Mouse (Mus musculus): ENCODE measurements at regions not wholly inside any gene's neighbourhood (a gene's known extent, or its start where the extent isn't known, plus 50 kb on each side); places are given as distances from the start of the nearest gene placed in this dataset.

DNA sequence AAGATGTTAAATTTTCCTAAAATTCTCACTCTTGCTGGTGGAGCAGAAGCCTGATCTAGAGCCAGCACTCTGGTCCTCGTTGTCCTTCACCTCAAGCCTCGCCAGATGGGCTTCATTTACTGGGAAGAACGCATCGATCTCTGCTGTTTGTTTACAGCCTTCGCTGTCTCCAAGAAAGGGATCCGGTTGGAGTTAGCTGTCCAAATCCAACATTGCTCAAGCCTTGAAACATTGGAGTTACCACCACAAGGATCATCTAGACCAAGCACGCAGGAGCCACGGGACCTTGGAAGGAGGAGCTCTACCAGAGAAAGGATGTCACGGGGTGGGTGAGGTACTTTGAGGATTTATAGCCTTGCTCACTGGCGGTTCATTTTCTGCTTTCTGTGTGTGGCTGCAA is 788.2 kb downstream of the Fat4 start:
- Histone ChIP-seq H3K9ac (ENCODE audit: low read depth, poor library complexity, severe bottlenecking) (no peak overlapping the region), H3K4me3 (ENCODE audit: low read depth, low read length) (no peak overlapping the region), H3K9me3 (replicated peaks; ENCODE audit: control insufficient read depth, insufficient read depth, low read length, poor library complexity, severe bottlenecking) (no peaks in the 10 kb centered on the region), H3K27ac (ENCODE audit: insufficient read depth, low read length) (no peak overlapping the region), H3K27me3 (ENCODE audit: control insufficient read depth, insufficient read depth, low read length, poor library complexity, severe bottlenecking) (no peaks in the 10 kb centered on the region), H3K36me3 (ENCODE audit: control insufficient read depth, insufficient read depth, low read length, poor library complexity, severe bottlenecking) (no peaks in the 10 kb centered on the region), H3K4me1 (ENCODE audit: control insufficient read depth, insufficient read depth, low read length) (no peaks in the 10 kb centered on the region)
- TF ChIP-seq EP300 (IDR thresholded peaks at IDR 0.05; ENCODE audit: insufficient read depth, low read depth, low read length) (no peak), CTCF (IDR thresholded peaks at IDR 0.05; ENCODE audit: low read depth, low read length) (no peak), POLR2A (IDR thresholded peaks at IDR 0.05; ENCODE audit: insufficient read depth, low read length) (no peak)

- Histone ChIP-seq H3K27me3 (ENCODE audit: control insufficient read depth, insufficient read depth, low read length, poor library complexity, severe bottlenecking) (no peaks in the 10 kb centered on the region), H3K9ac (ENCODE audit: low read depth, poor library complexity, severe bottlenecking) (no peak overlapping the region), H3K9me3 (replicated peaks; ENCODE audit: control insufficient read depth, insufficient read depth, low read length, poor library complexity, severe bottlenecking) (no peaks in the 10 kb centered on the region), H3K27ac (ENCODE audit: insufficient read depth, low read length) (no peak overlapping the region), H3K36me3 (ENCODE audit: control insufficient read depth, insufficient read depth, low read length, poor library complexity, severe bottlenecking) (no peaks in the 10 kb centered on the region), H3K4me1 (ENCODE audit: control insufficient read depth, insufficient read depth, low read length) (no peaks in the 10 kb centered on the region), H3K4me3 (ENCODE audit: low read depth, low read length) (no peak overlapping the region)
- TF ChIP-seq POLR2A (IDR thresholded peaks at IDR 0.05; ENCODE audit: insufficient read depth, low read length) = no peak
- no peak for TF ChIP-seq EP300 (IDR thresholded peaks at IDR 0.05; ENCODE audit: insufficient read depth, low read depth, low read length)
- peak; percentile 34 for TF ChIP-seq CTCF (IDR thresholded peaks at IDR 0.05; ENCODE audit: low read depth, low read length)
These were observed 818.9 kb downstream of the Fat4 start for GRCm38 (mm10) chr3:39705610-39706009.

GRCm38 (mm10) chr3:39712795-39713709 is 818.0 kb upstream of the Intu start:
- Histone ChIP-seq H3K9me3 (replicated peaks; ENCODE audit: control insufficient read depth, insufficient read depth, low read length, poor library complexity, severe bottlenecking) (no peaks in the 10 kb centered on the region), H3K9ac (ENCODE audit: low read depth, poor library complexity, severe bottlenecking) (no peak overlapping the region), H3K27me3 (ENCODE audit: control insufficient read depth, insufficient read depth, low read length, poor library complexity, severe bottlenecking) (no peaks in the 10 kb centered on the region), H3K27ac (ENCODE audit: insufficient read depth, low read length) (no peak overlapping the region), H3K4me1 (ENCODE audit: control insufficient read depth, insufficient read depth, low read length) (no peaks in the 10 kb centered on the region), H3K4me3 (ENCODE audit: low read depth, low read length) (no peak overlapping the region), H3K36me3 (ENCODE audit: control insufficient read depth, insufficient read depth, low read length, poor library complexity, severe bottlenecking) (no peaks in the 10 kb centered on the region)
- no peak for TF ChIP-seq EP300 (IDR thresholded peaks at IDR 0.05; ENCODE audit: insufficient read depth, low read depth, low read length)
- no peak for TF ChIP-seq POLR2A (IDR thresholded peaks at IDR 0.05; ENCODE audit: insufficient read depth, low read length)
- TF ChIP-seq CTCF (IDR thresholded peaks at IDR 0.05; ENCODE audit: low read depth, low read length) = no peak

GRCm38 (mm10) chr3:39714056-39714592 is 817.0 kb upstream of the Intu start:
- Histone ChIP-seq H3K27me3 (ENCODE audit: control insufficient read depth, insufficient read depth, low read length, poor library complexity, severe bottlenecking) (no peaks in the 10 kb centered on the region), H3K27ac (ENCODE audit: insufficient read depth, low read length) (no peak overlapping the region), H3K4me1 (ENCODE audit: control insufficient read depth, insufficient read depth, low read length) (no peaks in the 10 kb centered on the region), H3K9ac (ENCODE audit: low read depth, poor library complexity, severe bottlenecking) (no peak overlapping the region), H3K9me3 (replicated peaks; ENCODE audit: control insufficient read depth, insufficient read depth, low read length, poor library complexity, severe bottlenecking) (no peaks in the 10 kb centered on the region), H3K4me3 (ENCODE audit: low read depth, low read length) (no peak overlapping the region), H3K36me3 (ENCODE audit: control insufficient read depth, insufficient read depth, low read length, poor library complexity, severe bottlenecking) (no peaks in the 10 kb centered on the region)
- TF ChIP-seq EP300 (IDR thresholded peaks at IDR 0.05; ENCODE audit: insufficient read depth, low read depth, low read length) = no peak
- TF ChIP-seq CTCF (IDR thresholded peaks at IDR 0.05; ENCODE audit: low read depth, low read length) = no peak
- TF ChIP-seq POLR2A (IDR thresholded peaks at IDR 0.05; ENCODE audit: insufficient read depth, low read length) = no peak

- H3K27me3 ChIP-seq (ENCODE audit: control insufficient read depth, insufficient read depth, low read length, poor library complexity, severe bottlenecking) = no peaks in the 10 kb centered on the region
- no peaks in the 10 kb centered on the region for H3K4me1 ChIP-seq (ENCODE audit: control insufficient read depth, insufficient read depth, low read length)
- H3K9me3 ChIP-seq (replicated peaks; ENCODE audit: control insufficient read depth, insufficient read depth, low read length, poor library complexity, severe bottlenecking) = no peaks in the 10 kb centered on the region
- no peaks in the 10 kb centered on the region for H3K36me3 ChIP-seq (ENCODE audit: control insufficient read depth, insufficient read depth, low read length, poor library complexity, severe bottlenecking)
- no peak overlapping the region for H3K27ac ChIP-seq (ENCODE audit: insufficient read depth, low read length)
- TF ChIP-seq POLR2A (IDR thresholded peaks at IDR 0.05; ENCODE audit: insufficient read depth, low read length) (no peak), CTCF (IDR thresholded peaks at IDR 0.05; ENCODE audit: low read depth, low read length) (no peak), EP300 (IDR thresholded peaks at IDR 0.05; ENCODE audit: insufficient read depth, low read depth, low read length) (no peak)
- H3K4me3 ChIP-seq (ENCODE audit: low read depth, low read length) = no peak overlapping the region
- H3K9ac ChIP-seq (ENCODE audit: low read depth, poor library complexity, severe bottlenecking) = no peak overlapping the region
These were observed 812.0 kb upstream of the Intu start for GRCm38 (mm10) chr3:39718946-39719545.

DNA sequence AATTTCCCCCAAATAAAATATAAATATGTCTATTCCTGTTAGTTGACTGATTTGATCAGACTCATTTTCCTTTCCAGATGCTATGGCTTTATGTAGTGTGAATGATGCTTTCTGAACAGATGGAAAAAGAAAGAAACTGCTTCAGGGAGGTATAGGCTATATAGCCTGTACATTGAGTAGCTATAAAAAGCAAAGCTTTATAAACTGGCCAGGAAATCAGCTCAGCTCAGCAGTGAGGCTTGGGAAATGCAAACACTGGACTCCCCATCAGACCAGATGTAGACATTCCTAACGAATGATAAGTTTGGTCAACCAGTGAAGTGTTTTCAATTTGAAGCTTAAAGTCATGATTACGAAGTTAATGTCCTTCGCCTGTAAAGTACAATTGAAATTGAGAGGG is 805.3 kb upstream of the Intu start:
- TF ChIP-seq EP300 (IDR thresholded peaks at IDR 0.05; ENCODE audit: insufficient read depth, low read depth, low read length) (no peak), POLR2A (IDR thresholded peaks at IDR 0.05; ENCODE audit: insufficient read depth, low read length) (no peak)
- Histone ChIP-seq H3K9me3 (replicated peaks; ENCODE audit: control insufficient read depth, insufficient read depth, low read length, poor library complexity, severe bottlenecking) (no peaks in the 10 kb centered on the region), H3K27ac (ENCODE audit: insufficient read depth, low read length) (no peak overlapping the region), H3K27me3 (ENCODE audit: control insufficient read depth, insufficient read depth, low read length, poor library complexity, severe bottlenecking) (no peaks in the 10 kb centered on the region), H3K4me1 (ENCODE audit: control insufficient read depth, insufficient read depth, low read length) (no peaks in the 10 kb centered on the region), H3K9ac (ENCODE audit: low read depth, poor library complexity, severe bottlenecking) (no peak overlapping the region), H3K36me3 (ENCODE audit: control insufficient read depth, insufficient read depth, low read length, poor library complexity, severe bottlenecking) (no peaks in the 10 kb centered on the region), H3K4me3 (ENCODE audit: low read depth, low read length) (no peak overlapping the region)
